Mouse (Mus musculus): Measurements from ENCODE around the gene Tmem74b. TPM values are rescaled to one million over a fixed set of nuclear protein-coding genes. Genes with fewer than 3 reads are reported as not detected.

Tmem74b gene
- polyA plus RNA-seq (2016; fragmentation: Nextera tagmentation; extraction: Ambion mirVana): 2.0 and 2.2 TPM in 2 replicates

DNA sequence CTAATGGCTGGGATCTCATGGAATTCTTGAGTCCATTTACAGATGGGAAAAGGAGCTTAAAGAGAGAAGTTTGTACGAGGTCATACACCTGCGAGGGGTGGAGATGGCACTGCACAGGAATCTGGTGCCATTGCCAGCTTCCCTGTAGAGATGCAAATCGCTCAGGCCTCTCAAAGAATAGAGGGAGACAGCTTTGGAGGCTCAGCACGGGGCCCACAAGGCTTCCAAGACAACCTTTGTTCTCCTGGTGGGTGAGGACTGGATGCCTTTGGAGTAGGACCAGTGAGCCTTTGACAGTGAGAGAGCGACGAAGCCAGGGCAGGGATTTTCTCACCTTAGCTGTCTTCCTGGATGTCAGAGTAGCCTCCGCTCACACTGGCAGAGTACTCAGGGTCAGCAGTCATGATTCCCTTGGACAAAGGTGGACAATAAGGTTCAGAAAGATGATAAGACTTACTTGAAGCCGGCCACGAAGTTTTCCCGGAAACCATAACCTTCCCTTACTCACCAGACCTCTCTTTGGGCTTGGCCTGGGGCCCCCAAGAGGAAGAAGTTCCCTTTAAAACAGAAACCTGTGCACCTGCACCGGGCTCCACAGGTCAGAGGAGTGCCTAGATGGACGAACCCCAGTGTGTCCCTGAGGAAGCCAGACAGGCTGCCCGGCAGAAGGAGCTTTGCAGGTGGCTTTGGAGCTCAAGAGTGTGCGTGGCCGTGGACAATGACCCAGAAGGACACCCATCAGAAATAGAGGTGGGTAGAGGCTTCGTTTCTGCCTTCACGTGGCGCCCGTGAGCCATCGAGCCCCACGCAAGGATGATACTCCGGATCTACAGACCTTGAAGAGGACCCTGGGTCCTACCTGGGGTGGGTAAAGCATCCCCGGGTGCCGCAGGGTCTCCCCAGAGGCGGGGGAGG lies at the start of gene Tmem74b:
Tmem74b (plus strand) TSS at position 778 of the 915 bp plus-strand sequence.
- WGBS: 3% methylated on average over 25 of the region's 25 CpGs
- ATAC-seq (ENCODE audit: insufficient number of reproducible peaks, low FRiP score): no peak
- H3K4me1 ChIP-seq (replicated peaks): peaks cover 9% of the 10 kb centered on the region

GRCm38 (mm10) chr2:151652053-151652452 lies 49.8 kb upstream of the Tmem74b start:
- Histone ChIP-seq H3K4me3 (no peak overlapping the region), H3K9me3 (replicated peaks) (no peaks in the 10 kb centered on the region), H3K4me1 (replicated peaks) (no peaks in the 10 kb centered on the region), H3K36me3 (no peaks in the 10 kb centered on the region), H3K27me3 (replicated peaks) (peaks cover 4% of the 10 kb centered on the region; the same call in 1 of the 2 replicates), H3K9ac (no peak overlapping the region), H3K4me2 (no peak overlapping the region), H3K27ac (ENCODE audit: poor library complexity, severe bottlenecking) (no peak overlapping the region)
- no peak for ATAC-seq (ENCODE audit: insufficient number of reproducible peaks, low FRiP score)
- WGBS: 62% methylated on average over 1 of the region's 1 CpGs

More for the DNA sequence above, at the start of gene Tmem74b:
- peak within 1 kb of the TSS; percentile 94 for H3K4me2 ChIP-seq
- H3K27me3 ChIP-seq (replicated peaks): peaks cover 63% of the 10 kb centered on the region
- H3K4me3 ChIP-seq: peak within 1 kb of the TSS; percentile 58
- H3K27ac ChIP-seq (ENCODE audit: poor library complexity, severe bottlenecking): no peak within 1 kb of the TSS
- H3K9ac ChIP-seq: peak within 1 kb of the TSS; percentile 77
- H3K9me3 ChIP-seq (replicated peaks): no peaks in the 10 kb centered on the region
- no peaks in the 10 kb centered on the region for H3K36me3 ChIP-seq

- Histone ChIP-seq H3K4me2 (no peak within 1 kb of the TSS), H3K4me1 (replicated peaks) (peaks cover 6% of the 10 kb centered on the region; the same call in 1 of the 2 replicates), H3K27me3 (replicated peaks) (peaks cover 32% of the 10 kb centered on the region), H3K36me3 (no peaks in the 10 kb centered on the region), H3K9ac (no peak within 1 kb of the TSS), H3K9me3 (replicated peaks) (peaks cover 6% of the 10 kb centered on the region), H3K27ac (ENCODE audit: poor library complexity, severe bottlenecking) (no peak within 1 kb of the TSS), H3K4me3 (no peak within 1 kb of the TSS)
- ATAC-seq (ENCODE audit: insufficient number of reproducible peaks, low FRiP score): no peak
- 62% methylated on average over 3 of the region's 3 CpGs for WGBS
These were observed 33.4 kb upstream of the Tmem74b start, which contains the start of gene Rad21l for GRCm38 (mm10) chr2:151668433-151668832. Rad21l (minus strand) TSS chr2:151668533.

DNA sequence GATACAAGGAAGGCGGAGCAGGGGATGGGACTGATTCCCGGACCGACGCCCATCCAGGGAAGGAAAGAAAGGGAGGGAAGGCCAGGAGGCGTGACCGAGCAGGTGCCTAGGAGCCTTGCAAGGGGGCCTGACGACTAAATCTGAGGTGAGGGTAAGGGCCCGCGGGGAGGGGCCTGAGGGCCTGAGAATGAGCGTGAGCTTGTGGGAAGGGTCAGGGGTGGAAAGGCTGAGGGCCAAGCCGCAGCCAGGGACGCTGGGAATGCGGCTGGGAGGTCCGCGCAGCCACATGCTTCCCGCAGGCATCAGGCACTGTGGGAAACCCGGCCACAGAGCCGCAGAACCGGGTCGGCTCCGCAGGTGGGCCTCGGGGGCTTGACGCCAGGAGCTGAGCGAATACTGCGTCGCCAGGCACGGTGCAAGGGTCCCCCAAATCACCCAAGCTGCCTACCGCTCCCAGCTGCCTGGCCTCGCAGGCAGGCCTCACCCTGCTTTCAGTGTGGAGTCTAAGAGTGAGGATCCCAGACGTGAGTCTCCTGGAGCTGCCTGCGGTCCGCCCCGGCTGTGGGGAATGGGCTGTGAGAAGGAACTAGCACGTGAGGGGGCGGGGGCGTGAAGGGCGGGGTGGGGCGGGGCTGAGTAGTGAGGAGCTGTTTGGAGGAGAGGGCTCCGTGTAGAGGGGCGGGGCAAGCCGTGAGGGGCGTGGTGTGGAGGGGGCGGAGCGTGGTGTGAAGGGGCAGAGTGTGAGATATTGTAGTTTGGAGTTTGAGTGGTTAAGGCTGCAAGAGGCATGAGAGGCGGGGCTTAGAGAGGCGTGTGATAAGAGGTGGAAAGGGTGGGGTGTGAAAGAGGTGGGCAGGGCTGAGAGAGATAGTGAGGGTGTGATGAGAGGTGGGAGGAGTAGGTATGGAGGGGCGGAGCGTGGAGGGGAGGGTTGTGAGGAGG lies 31.5 kb upstream of the Tmem74b start:
- Histone ChIP-seq H3K27ac (ENCODE audit: poor library complexity, severe bottlenecking) (no peak overlapping the region), H3K4me2 (peak overlapping the region; percentile 55), H3K27me3 (replicated peaks) (peaks cover 42% of the 10 kb centered on the region), H3K9ac (0 out of 2 replicates have a peak overlapping the region, but pooled peaks have one; percentile 48), H3K4me1 (replicated peaks) (peaks cover 6% of the 10 kb centered on the region; the same call in 1 of the 2 replicates), H3K9me3 (replicated peaks) (peaks cover 6% of the 10 kb centered on the region), H3K36me3 (no peaks in the 10 kb centered on the region), H3K4me3 (peak overlapping the region; percentile 12; the same call in 1 of the 2 replicates)
- ATAC-seq (ENCODE audit: insufficient number of reproducible peaks, low FRiP score): peak; percentile 71
- WGBS: 29% methylated on average over 47 of the region's 48 CpGs

GRCm38 (mm10) chr2:151670968-151671329 lies 30.9 kb upstream of the Tmem74b start:
- Histone ChIP-seq H3K9me3 (replicated peaks) (peaks cover 6% of the 10 kb centered on the region), H3K27me3 (replicated peaks) (peaks cover 42% of the 10 kb centered on the region), H3K4me2 (no peak overlapping the region), H3K9ac (no peak overlapping the region), H3K4me1 (replicated peaks) (peaks cover 6% of the 10 kb centered on the region; the same call in 1 of the 2 replicates), H3K27ac (ENCODE audit: poor library complexity, severe bottlenecking) (no peak overlapping the region), H3K36me3 (no peaks in the 10 kb centered on the region), H3K4me3 (no peak overlapping the region)
- peak; percentile 25; the same call in 1 of the 2 replicates for ATAC-seq (ENCODE audit: insufficient number of reproducible peaks, low FRiP score)
- WGBS: 52% methylated on average over 1 of the region's 1 CpGs

DNA sequence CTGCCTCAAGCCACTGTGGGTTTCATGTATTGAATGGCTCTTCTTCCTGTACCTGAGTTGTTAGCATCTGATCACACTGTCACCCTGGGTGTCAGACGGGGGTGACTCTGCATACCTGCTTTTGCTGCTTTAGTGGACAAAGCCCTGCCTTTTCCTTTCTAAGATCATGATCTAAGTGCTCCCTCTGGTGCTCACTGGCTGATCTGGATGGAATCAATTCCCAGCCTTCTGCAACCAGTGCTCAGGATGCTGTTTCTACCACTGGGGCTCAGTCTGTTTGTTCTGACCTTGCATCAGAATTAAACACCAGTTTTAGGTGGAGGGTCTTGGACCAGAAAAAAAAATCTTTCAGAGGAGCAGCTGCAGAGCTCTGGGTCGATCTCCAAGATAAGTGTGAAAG lies 25.6 kb upstream of the Tmem74b start:
- Histone ChIP-seq H3K9me3 (replicated peaks) (no peaks in the 10 kb centered on the region), H3K9ac (no peak overlapping the region), H3K4me3 (no peak overlapping the region), H3K4me1 (replicated peaks) (no peaks in the 10 kb centered on the region), H3K36me3 (no peaks in the 10 kb centered on the region), H3K4me2 (no peak overlapping the region), H3K27me3 (replicated peaks) (peaks cover 23% of the 10 kb centered on the region), H3K27ac (ENCODE audit: poor library complexity, severe bottlenecking) (no peak overlapping the region)
- 40% methylated on average over 2 of the region's 2 CpGs for WGBS
- ATAC-seq (ENCODE audit: insufficient number of reproducible peaks, low FRiP score): no peak

DNA sequence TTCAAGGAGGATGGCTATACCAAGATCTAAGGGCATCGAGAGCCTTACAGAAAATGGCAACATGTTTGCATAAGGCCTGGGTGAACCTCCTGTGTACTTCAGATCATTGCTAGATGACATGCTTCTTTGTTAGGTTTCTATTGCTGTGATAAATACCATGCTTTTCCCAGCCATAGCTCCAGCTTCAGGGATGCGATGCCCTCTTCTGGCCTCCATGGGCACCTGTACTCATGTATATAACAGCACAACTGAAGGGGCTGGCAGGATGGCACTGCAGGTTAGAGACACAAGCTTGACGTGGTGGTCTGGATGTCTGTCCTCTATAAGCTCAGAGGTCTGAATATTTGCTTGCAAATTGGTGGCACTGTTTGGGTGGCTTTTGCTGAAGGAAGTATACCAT lies 19.5 kb upstream of the Tmem74b start:
- Histone ChIP-seq H3K4me2 (no peak overlapping the region), H3K9me3 (replicated peaks) (no peaks in the 10 kb centered on the region), H3K9ac (no peak overlapping the region), H3K4me1 (replicated peaks) (no peaks in the 10 kb centered on the region), H3K36me3 (no peaks in the 10 kb centered on the region), H3K4me3 (no peak overlapping the region), H3K27ac (ENCODE audit: poor library complexity, severe bottlenecking) (no peak overlapping the region), H3K27me3 (replicated peaks) (peaks cover 11% of the 10 kb centered on the region; the same call in 1 of the 2 replicates)
- 53% methylated on average over 3 of the region's 3 CpGs for WGBS
- ATAC-seq (ENCODE audit: insufficient number of reproducible peaks, low FRiP score): no peak

DNA sequence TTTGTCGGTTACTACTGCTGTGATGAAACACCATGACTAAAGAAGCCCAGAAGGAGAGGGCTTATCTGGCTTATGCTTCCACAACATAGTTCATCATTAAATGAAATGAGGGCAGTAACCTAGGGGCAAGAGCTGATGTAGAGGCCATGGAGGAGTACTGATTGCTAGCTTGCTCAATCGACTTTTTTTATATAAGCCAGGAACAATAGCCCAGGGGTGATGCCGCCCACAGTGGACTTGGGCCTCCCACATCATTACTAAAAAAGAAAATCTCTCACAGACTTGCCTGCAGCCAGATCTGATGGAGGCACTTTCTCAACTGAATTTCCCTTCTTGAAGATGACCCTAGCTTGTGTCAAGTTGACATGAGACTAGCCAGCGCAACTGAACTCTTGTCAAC lies 18.8 kb upstream of the Tmem74b start:
- peaks cover 11% of the 10 kb centered on the region; the same call in 1 of the 2 replicates for H3K27me3 ChIP-seq (replicated peaks)
- no peak overlapping the region for H3K4me2 ChIP-seq
- H3K9ac ChIP-seq: no peak overlapping the region
- no peaks in the 10 kb centered on the region for H3K4me1 ChIP-seq (replicated peaks)
- no peak overlapping the region for H3K27ac ChIP-seq (ENCODE audit: poor library complexity, severe bottlenecking)
- no peak overlapping the region for H3K4me3 ChIP-seq
- no peaks in the 10 kb centered on the region for H3K36me3 ChIP-seq
- WGBS: 84% methylated on average over 4 of the region's 4 CpGs
- ATAC-seq (ENCODE audit: insufficient number of reproducible peaks, low FRiP score): no peak
- H3K9me3 ChIP-seq (replicated peaks): no peaks in the 10 kb centered on the region

- H3K4me2 ChIP-seq: peak overlapping the region; percentile 94
- H3K9ac ChIP-seq: peak overlapping the region; percentile 77
- under 1% methylated on average over 88 of the region's 97 CpGs for WGBS
- no peaks in the 10 kb centered on the region for H3K9me3 ChIP-seq (replicated peaks)
- H3K4me1 ChIP-seq (replicated peaks): peaks cover 9% of the 10 kb centered on the region
- no peaks in the 10 kb centered on the region for H3K36me3 ChIP-seq
- peak; percentile 68 for ATAC-seq (ENCODE audit: insufficient number of reproducible peaks, low FRiP score)
- H3K4me3 ChIP-seq: peak overlapping the region; percentile 58
- no peak overlapping the region for H3K27ac ChIP-seq (ENCODE audit: poor library complexity, severe bottlenecking)
- peaks cover 66% of the 10 kb centered on the region for H3K27me3 ChIP-seq (replicated peaks)
These were observed 490 bp downstream of the Tmem74b start for GRCm38 (mm10) chr2:151702146-151702850.

- Histone ChIP-seq H3K36me3 (no peaks in the 10 kb centered on the region), H3K4me1 (replicated peaks) (peaks cover 9% of the 10 kb centered on the region), H3K9me3 (replicated peaks) (no peaks in the 10 kb centered on the region), H3K9ac (peak overlapping the region; percentile 77), H3K4me3 (peak overlapping the region; percentile 58), H3K27ac (ENCODE audit: poor library complexity, severe bottlenecking) (no peak overlapping the region), H3K27me3 (replicated peaks) (peaks cover 66% of the 10 kb centered on the region), H3K4me2 (peak overlapping the region; percentile 94)
- peak; percentile 34 for ATAC-seq (ENCODE audit: insufficient number of reproducible peaks, low FRiP score)
- 1% methylated on average over 17 of the region's 17 CpGs for WGBS
These were observed 1.0 kb downstream of the Tmem74b start for GRCm38 (mm10) chr2:151702851-151703190.
